Mouse (Mus musculus): Measurements from ENCODE around the gene Wrap73. TPM values are rescaled to one million over a fixed set of nuclear protein-coding genes. Genes with fewer than 3 reads are reported as not detected.

Wrap73 gene
- 39.8 TPM for polyA plus RNA-seq (2017; shearing (Covaris generic))

DNA sequence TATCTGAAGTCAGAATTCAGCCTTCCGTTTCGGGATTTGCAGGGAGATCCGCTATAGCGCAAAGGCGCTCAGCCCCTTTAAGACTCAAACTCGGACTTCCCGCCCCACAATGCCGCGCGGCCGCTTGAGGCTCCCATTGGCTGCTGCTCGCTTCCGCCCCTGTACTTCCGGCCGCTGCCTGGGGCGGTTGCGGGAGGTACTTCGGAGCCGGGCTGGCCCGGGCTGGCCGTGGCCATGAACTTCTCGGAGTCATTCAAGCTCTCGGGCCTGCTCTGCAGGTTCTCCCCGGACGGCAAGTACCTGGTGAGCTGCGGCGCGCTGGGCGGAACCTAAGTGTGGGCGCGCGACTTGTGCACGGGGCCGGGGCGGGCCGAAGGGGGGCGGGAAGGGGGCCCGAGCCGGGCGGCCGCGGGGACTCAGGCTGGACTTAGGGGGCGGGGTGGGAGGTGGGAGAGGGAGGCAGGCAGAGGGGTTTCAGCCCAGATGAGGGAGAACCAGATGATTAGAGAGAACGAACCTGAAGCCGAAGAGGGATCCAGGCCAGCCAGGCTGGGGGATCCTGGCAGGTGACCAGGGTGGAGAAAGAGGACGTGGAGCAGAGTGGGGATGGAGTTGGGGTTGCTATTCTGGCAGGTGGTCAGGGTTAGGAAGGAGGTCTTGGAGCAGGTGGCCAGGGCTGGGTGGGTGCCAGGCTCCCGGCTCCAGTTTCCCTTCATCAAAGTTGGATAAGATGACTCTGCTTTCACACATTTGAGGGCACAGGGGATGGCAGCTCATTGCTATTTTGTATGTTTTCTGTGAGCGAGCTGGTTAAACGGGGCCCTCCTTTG is at the start of gene Wrap73:
TSS of gene Wrap73 (plus strand) at position 162 of the 830 bp plus-strand sequence.

DNA sequence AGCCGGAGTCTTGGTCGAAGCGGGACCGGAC is 2.2 kb upstream of the Wrap73 start, which contains the start of gene Trp73:
TSS of gene Trp73 (minus strand) at position 27 of the 31 bp plus-strand sequence.

DNA sequence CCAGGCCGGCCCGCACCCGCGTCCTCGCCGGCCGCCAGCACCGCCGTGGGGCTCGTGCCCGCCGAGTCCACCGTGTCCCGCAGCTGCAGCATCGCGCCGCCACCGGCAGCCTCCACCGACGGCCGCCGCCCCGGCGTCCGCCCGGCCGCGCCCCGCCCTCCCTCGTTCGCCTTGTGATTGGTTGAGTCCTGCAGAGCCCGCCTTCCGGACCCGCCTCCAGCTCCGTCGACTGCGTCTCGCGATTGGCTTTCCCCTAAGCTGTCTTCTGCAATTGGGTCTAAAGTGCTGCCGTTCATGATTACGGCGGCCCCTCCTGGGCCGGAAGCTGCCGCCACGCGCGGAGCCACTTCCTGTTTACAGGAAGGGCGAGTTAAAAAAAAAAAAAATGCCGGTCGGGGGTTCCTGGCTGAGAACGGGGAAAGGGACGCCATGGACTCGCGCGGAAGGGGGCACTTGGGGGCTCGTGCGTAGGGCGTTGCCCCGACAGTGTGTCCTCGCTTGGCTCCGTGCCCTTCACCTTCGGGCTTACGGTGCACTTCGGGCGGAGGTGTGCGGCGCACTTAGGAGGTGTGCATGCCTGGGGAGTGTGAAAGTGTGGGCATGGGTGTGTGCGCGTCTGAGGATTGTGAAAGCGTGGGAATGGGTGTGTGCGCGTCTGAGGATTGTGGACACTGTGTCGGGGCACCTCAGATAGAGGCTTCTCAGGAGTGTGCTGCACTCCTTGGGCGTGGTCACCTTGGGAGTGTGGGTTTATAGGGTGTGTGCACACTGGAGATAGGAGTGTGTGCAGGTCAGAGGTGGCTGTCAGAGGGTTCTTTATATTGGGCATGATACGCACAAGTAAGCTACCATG is 18.6 kb downstream of the Wrap73 start, which contains the start of gene Tprgl:
TSS of gene Tprgl (minus strand) at position 129 of the 853 bp plus-strand sequence.

DNA sequence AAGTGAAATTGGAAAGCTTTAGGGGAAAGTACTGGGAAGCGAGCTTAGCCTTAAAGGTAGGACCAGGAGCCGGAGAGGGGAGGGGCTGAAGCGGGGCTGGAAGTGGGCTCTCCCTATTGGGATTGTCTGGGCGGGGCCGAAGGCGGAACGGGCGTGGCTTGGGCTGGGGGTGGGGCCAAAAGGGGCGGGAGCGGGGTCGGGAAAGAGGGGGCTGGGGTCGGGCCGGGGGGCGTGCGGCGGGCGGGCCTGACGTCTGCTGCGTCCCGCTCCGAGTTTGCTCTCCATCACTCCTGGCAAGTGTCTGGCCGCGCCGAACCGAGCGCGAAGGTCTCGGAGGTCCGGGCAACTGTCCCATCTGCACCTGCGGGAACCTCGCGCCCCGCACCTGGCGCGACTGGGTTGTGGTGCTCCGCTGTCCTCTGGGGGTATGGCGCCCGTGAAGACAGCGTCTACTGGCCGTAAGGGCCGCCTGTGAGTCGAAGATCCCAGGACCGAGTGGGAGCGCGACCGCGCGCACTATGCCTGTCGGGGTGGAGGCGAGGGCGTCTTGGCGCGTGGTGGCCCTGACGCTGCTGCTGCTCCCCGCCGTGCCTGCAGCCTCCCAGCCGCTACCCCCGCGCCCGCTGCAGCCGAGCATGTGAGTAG is 28.5 kb downstream of the Wrap73 start, which contains the start of gene Megf6:
TSS of gene Megf6 (plus strand) at position 225 of the 645 bp plus-strand sequence.

Other genes starting within 250 kb of the Wrap73 start
- gene A430005L14Rik, start 185.1 kb upstream of the Wrap73 start, polyA plus RNA-seq (2017; shearing (Covaris generic)), result 81.8 TPM
- gene Dffb, start 167.2 kb upstream of the Wrap73 start, polyA plus RNA-seq (2017; shearing (Covaris generic)), result 23.5 TPM
- 8.5 TPM for gene Cep104, start 167.2 kb upstream of the Wrap73 start, polyA plus RNA-seq (2017; shearing (Covaris generic))
- gene Lrrc47, start 130.6 kb upstream of the Wrap73 start, polyA plus RNA-seq (2017; shearing (Covaris generic)), result 2.4 TPM
- gene Smim1, start 116.1 kb upstream of the Wrap73 start, polyA plus RNA-seq (2017; shearing (Covaris generic)), result 1.5 TPM
- gene Ccdc27, start 99.7 kb upstream of the Wrap73 start, polyA plus RNA-seq (2017; shearing (Covaris generic)), result not detected
- gene Trp73, start 2.2 kb upstream of the Wrap73 start, polyA plus RNA-seq (2017; shearing (Covaris generic)), result 0.20 TPM
- 22.9 TPM for gene Tprgl, start 18.3 kb downstream of the Wrap73 start, polyA plus RNA-seq (2017; shearing (Covaris generic))
- gene Megf6, start 28.4 kb downstream of the Wrap73 start, polyA plus RNA-seq (2017; shearing (Covaris generic)), result not detected
- 0.32 TPM for gene Arhgef16, start 159.3 kb downstream of the Wrap73 start, polyA plus RNA-seq (2017; shearing (Covaris generic))
- not detected for gene B230104I21Rik, start 193.8 kb downstream of the Wrap73 start, polyA plus RNA-seq (2017; shearing (Covaris generic))

All from activated CD4-positive, CD25-positive, alpha-beta regulatory T cell, adult 9 weeks (primary cell).